Mouse (Mus musculus) C2C12 (cell line): ENCODE data around the gene Htr5a. TPM values are rescaled to one million over a fixed set of nuclear protein-coding genes. Genes with fewer than 3 reads are reported as not detected.

ENCODE experiments used
- H3K27me3 ChIP-seq: one replicate; pipeline ENCODE4 v1.6.1; 2011; ENCODE audit not compliant: control insufficient read depth, insufficient read depth, insufficient read length
- H3K36me3 ChIP-seq: one replicate; pipeline ENCODE4 v1.6.1; 2011; ENCODE audit not compliant: control insufficient read depth, insufficient read depth
- H3K4me3 ChIP-seq: one replicate; pipeline ENCODE4 v1.5.1; 2011; ENCODE audit warnings: mild to moderate bottlenecking, control low read depth; ENCODE audit not compliant: poor library complexity, insufficient read depth, severe bottlenecking
- H3K79me2 ChIP-seq: one replicate; pipeline ENCODE4 v1.6.1; 2011; ENCODE audit not compliant: control insufficient read depth, insufficient read depth
- H3K79me3 ChIP-seq: one replicate; pipeline ENCODE4 v1.6.1; 2011; ENCODE audit warnings: low read depth, control low read depth
- H3ac ChIP-seq: one replicate; pipeline ENCODE3; 2011; ENCODE audit warnings: low read depth; ENCODE audit not compliant: control insufficient read depth, insufficient read length
- CEBPB ChIP-seq: IDR thresholded peaks from one replicate; pipeline ENCODE4 v1.6.1; 2011; ENCODE audit warnings: low read depth, mild to moderate bottlenecking, control low read depth, moderate library complexity
- CTCF ChIP-seq: IDR thresholded peaks from one replicate; pipeline ENCODE4 v1.5.1; 2011; ENCODE audit not compliant: control insufficient read depth, insufficient read depth, insufficient read length
- FOSL1 ChIP-seq: IDR thresholded peaks from one replicate; pipeline ENCODE4 v1.8.0; 2011; ENCODE audit warnings: mild to moderate bottlenecking, low read length; ENCODE audit not compliant: poor library complexity, insufficient read depth, severe bottlenecking
- MAX ChIP-seq: IDR thresholded peaks from one replicate; pipeline ENCODE4 v1.6.1; 2011; ENCODE audit warnings: mild to moderate bottlenecking, control low read depth
- MYOD1 ChIP-seq: IDR thresholded peaks from one replicate; pipeline ENCODE4 v1.6.1; 2011; ENCODE audit warnings: low read depth; ENCODE audit not compliant: control insufficient read depth, insufficient read length
- MYOG ChIP-seq: IDR thresholded peaks from one replicate; pipeline ENCODE4 v1.6.1; 2011; ENCODE audit not compliant: control insufficient read depth, insufficient read length; ENCODE audit errors: extremely low read depth
- USF1 ChIP-seq: IDR thresholded peaks from one replicate; pipeline ENCODE4 v1.6.1; 2011; ENCODE audit warnings: low read depth, mild to moderate bottlenecking, control low read depth, moderate library complexity
- polyA plus RNA-seq: library from polyadenylated mRNA; unstranded; fragments of >200 nt; fragmentation: generic; extraction: Trizol; gene quantifications from one replicate; pipeline ENCODE4 v1.2.1, GENCODE M21; 2012; ENCODE audit warnings: missing spikeins

The Htr5a gene
- polyA plus RNA-seq, 1 experiment, result not detected

DNA sequence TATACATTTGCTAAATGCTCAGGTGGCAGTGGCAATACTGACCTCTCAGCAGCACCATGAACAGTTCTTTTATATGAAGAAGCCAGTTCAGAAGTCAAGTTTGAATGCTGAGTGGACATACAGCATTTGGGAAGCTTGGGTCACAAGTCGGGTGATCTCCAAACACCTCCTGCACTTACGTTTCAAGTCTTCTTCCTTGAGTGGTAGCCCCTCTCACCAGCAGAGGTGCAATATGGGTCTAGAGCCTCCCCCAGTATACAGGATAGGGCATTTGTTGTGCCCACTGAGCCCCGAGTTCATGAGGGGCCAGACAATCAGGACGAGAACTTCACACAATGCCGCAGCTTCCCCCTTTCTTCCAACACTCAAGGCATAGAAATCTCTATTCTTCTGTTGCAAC, 36.4 kb downstream of the Htr5a start:
- H3K27me3 ChIP-seq, result no peaks in the 10 kb centered on the region
- H3K79me3 ChIP-seq, result no peaks in the 10 kb centered on the region

DNA sequence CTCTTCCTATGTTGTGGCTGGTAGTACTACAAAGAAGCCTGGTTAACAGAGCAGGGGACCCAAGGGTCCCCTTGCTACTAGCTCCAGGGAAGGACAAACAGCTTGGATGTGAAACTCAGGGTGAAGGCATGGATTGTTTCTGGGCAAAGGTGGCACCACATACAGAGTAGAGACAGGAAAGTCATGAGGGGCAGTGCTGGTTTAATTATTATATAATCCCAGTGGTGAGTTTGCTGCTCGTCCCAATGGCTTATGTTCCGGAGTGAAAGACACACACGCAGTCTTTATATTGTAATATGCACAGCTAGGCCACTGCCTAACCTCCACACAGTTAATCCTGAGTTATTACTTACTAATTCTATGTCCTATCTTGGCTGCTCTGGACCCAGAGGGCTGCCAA, 37.8 kb downstream of the Htr5a start:
- TF ChIP-seq MAX (no peak), USF1 (no peak), MYOD1 (no peak)

More for the DNA sequence above, 36.4 kb downstream of the Htr5a start:
- Histone ChIP-seq H3K36me3 (no peaks in the 10 kb centered on the region), H3K79me2 (no peaks in the 10 kb centered on the region), H3K4me3 (no peak overlapping the region), H3ac (no peak overlapping the region)
- no peak for TF ChIP-seq FOSL1
- no peak for TF ChIP-seq MYOG
- no peak for TF ChIP-seq MYOD1
- no peak for TF ChIP-seq CTCF
- no peak for TF ChIP-seq MAX
- TF ChIP-seq USF1, result no peak
- no peak for TF ChIP-seq CEBPB

GRCm38 (mm10) chr5:27880329-27881036, 38.5 kb downstream of the Htr5a start:
- no peak overlapping the region for H3ac ChIP-seq
- TF ChIP-seq USF1 (no peak), MYOG (no peak), MYOD1 (no peak), CEBPB (no peak), MAX (no peak)
- H3K79me3 ChIP-seq, result no peaks in the 10 kb centered on the region
- no peaks in the 10 kb centered on the region for H3K27me3 ChIP-seq
- no peak overlapping the region for H3K4me3 ChIP-seq
- no peaks in the 10 kb centered on the region for H3K36me3 ChIP-seq
- H3K79me2 ChIP-seq, result no peaks in the 10 kb centered on the region

More for the DNA sequence above, 37.8 kb downstream of the Htr5a start:
- Histone ChIP-seq H3K27me3 (no peaks in the 10 kb centered on the region), H3K79me2 (no peaks in the 10 kb centered on the region), H3K4me3 (no peak overlapping the region), H3K36me3 (no peaks in the 10 kb centered on the region), H3ac (no peak overlapping the region), H3K79me3 (no peaks in the 10 kb centered on the region)

- Histone ChIP-seq H3ac (no peak overlapping the region), H3K79me2 (no peaks in the 10 kb centered on the region), H3K79me3 (no peaks in the 10 kb centered on the region), H3K4me3 (no peak overlapping the region), H3K27me3 (no peaks in the 10 kb centered on the region), H3K36me3 (no peaks in the 10 kb centered on the region)
- no peak for TF ChIP-seq MAX
- TF ChIP-seq FOSL1, result no peak
- no peak for TF ChIP-seq CTCF
- no peak for TF ChIP-seq MYOD1
- no peak for TF ChIP-seq MYOG
- no peak for TF ChIP-seq CEBPB
- TF ChIP-seq USF1, result no peak
Measured at GRCm38 (mm10) chr5:27881261-27881660, 39.3 kb downstream of the Htr5a start.

- H3K79me2 ChIP-seq, result no peaks in the 10 kb centered on the region
- no peak overlapping the region for H3K4me3 ChIP-seq
- TF ChIP-seq USF1, result no peak
- no peak for TF ChIP-seq CTCF
- no peak for TF ChIP-seq CEBPB
- no peak for TF ChIP-seq MYOD1
- TF ChIP-seq MYOG, result no peak
- TF ChIP-seq FOSL1, result no peak
- TF ChIP-seq MAX, result no peak
- H3K27me3 ChIP-seq, result no peaks in the 10 kb centered on the region
- no peaks in the 10 kb centered on the region for H3K79me3 ChIP-seq
- no peaks in the 10 kb centered on the region for H3K36me3 ChIP-seq
- no peak overlapping the region for H3ac ChIP-seq
Measured at GRCm38 (mm10) chr5:27888080-27888479, 46.1 kb downstream of the Htr5a start.

DNA sequence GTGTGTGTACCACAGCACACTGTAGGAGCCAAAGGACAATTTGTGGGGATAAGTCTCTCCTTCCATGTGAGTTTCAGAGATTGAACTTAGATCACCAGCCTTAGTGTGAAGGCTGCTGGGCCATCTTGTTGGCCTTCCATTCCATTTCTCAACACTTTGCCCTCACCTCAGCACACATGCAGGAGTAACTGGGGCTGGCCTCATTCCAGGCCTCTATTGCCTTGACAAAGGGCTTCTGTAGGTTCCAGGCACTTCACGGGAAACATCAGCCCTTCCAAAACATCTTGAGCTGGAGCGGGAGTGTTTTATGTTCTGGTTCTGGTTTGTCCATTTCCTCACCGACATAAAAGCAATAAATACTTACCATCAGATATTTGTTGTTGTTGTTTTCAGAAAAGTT, 54.0 kb downstream of the Htr5a start:
- Histone ChIP-seq H3K4me3 (no peak overlapping the region), H3K79me2 (no peaks in the 10 kb centered on the region), H3K27me3 (no peaks in the 10 kb centered on the region), H3K79me3 (no peaks in the 10 kb centered on the region), H3K36me3 (no peaks in the 10 kb centered on the region), H3ac (no peak overlapping the region)
- TF ChIP-seq FOSL1 (no peak), MYOD1 (no peak), USF1 (no peak), MAX (no peak), CTCF (no peak), CEBPB (no peak), MYOG (no peak)
